Mouse (Mus musculus) megakaryocyte, adult 5-6 weeks (primary cell): Measurements from ENCODE around the gene B3galnt2. TPM values are rescaled to one million over a fixed set of nuclear protein-coding genes. Genes with fewer than 3 reads are reported as not detected.
A peak's percentile ranks its signal among the peaks of the same experiment; 100 is the strongest.

Source experiments
- ATAC-seq: 2 replicates; pipeline ENCODE4 v1.8.0; 2016; ENCODE audit warnings: mild to moderate bottlenecking, inconsistent platforms; ENCODE audit not compliant: poor library complexity, severe bottlenecking
- total RNA-seq, 2 experiments: library from RNA; stranded (forward) in 1 of 2; stranded (reverse) in 1 of 2; fragments of 153-499, 151-499 nt in 1 of 2; fragments of 221-1000, 200-1000 nt in 1 of 2; gene quantifications; 2 replicates each; pipeline versions ENCODE4 v1.2.3 to v1.2.4; 2015 to 2017

Gene B3galnt2
- total RNA-seq (2015) (24.3 and 25.9 TPM in 2 replicates), total RNA-seq (2017) (16.8 and 20.5 TPM in 2 replicates)

DNA sequence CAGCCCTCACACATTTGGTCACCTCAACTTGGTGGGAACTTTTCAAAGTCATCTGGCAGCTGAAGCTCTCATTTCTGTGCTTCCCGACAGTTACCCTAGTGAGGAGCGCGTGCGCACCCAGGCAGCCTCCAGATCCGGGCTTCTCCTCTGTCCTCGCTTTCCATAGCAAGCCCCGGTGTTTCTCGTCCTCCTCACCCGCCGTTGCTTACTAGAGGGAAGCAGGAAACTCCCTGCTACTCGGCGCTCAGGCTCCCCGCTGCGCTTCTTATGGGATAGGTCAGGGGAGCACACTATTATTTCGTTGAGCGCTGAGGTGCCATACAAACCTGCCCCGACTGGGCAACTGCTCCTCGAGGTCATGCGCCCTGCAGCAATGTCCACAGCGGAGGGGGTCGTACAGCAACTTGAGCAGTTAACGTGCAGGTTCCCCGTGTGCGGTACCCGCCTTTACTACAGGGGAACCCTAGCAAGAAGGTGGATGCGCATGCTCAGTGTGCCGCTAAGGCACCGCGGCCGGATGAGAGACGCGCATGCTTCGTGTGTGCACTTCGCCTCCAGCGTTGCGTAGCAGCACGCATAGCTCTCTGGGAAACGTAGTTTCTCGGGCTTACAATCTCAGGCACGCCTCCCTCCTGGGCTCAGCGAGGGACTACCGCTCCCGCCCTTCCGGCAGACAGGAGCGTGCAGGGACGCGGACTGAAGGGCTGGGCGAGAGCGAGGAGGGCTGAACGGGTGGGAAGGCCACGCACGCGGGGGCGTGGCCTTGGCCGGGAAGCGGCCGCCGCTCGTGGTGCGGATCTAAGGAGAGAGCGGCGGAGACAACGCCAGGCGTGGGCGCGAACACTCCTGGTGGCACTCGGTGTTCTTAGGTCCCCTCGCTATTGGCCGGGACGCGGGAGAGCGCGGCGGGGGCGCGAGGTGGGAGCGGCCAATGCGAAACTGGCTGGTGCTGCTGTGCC is at the start of gene B3galnt2:
Gene B3galnt2, plus strand, starts transcription at position 596 of the 959 bp plus-strand sequence.
- ATAC-seq = peak; percentile 92

DNA sequence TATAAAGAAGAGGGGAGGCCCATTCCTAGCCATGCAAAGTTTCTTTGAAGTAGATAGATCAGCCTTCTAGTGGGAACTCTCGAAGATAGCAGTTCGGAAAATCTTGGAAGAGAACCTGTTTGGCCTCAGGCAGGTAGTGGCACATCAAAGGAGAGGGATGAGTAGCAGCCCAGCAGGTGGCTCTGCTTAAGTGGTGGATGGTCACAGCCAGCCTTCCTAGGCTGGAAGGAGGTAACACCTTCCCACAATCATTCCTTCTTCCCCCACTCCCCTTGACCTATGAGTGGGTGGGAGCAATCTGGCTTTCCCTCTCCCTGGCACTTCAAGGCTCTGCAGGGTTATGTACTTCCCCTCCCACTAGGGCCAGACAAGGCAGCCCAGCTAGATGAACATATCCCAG is 42.9 kb upstream of the B3galnt2 start:
- ATAC-seq = no peak

DNA sequence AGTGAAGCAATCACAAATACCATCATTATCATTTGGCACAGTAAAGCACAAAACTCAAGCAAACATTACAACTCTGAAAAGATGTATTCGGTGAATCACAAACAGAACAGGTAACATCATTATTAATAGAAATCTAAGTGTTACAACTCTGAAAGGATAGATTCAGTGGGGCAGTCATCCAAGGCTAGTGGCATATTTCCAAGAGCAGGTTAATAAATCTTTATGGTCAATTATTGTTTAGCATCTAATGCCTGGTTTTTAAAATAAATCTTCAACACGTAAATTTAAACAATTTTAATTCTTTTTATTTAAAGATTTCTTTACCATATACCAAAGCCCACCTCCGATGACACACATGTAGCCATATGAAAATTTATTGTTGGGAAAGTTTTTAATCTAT is 34.9 kb upstream of the B3galnt2 start:
- ATAC-seq = no peak

DNA sequence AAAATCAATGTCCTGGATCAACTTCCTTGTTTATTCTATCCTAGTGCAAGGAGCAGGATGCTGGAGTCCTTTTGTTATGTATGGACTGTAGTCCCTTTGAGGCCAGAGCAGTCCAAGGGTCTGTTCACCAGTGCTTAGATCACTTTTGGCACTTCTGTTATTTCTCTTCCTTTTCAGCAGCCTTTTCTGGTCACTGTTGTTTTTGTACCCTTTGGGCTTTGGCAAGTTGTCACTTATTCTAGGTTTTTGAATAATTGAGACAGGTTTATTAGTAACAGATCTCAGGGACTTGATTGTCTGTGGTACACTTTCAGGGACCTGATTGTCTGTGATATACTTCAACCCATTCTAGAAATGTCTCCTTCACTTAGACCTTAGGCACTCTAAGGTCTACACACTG is 31.7 kb upstream of the B3galnt2 start:
- ATAC-seq = no peak

DNA sequence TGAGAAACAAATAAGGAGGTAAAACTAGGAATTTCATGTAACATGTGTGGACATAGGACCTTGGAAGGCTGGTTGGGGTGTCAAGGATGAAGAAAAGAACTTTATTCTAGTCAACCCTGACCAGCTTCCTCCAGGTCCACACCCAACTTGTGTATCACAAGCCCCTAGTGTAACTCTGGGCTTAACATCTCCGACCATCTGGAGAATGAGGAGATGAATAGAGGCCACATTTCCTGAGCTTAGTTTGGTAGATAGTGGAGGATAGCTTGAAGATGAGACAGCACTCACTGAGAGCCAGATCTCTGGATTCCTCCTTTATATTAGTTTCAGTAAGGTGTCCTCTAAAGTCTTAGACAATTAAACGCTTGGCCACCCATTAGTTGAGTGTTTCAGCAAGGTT is 24.3 kb upstream of the B3galnt2 start:
- no peak for ATAC-seq

DNA sequence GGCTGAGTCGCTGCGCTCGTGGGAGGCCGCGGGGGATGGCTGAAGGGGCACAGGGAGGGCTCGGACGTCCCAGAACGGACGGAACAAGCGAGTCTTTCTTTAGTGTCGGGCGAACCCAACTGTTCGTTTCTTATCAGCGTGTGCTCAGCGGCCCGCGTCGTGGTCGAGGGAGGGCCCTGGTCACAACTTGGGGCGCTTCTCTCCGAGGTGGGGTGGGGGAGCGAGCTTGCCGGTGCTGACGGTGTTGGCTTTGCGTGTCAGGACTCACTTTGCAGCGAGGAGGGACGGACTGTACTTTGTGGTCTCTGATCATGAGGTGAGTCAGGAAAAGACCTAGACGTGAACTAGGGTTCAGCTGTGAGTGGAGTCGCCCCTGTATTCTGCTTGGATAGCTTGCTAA is 662 bp downstream of the B3galnt2 start:
- peak; percentile 8; the same call in 1 of the 2 replicates for ATAC-seq

DNA sequence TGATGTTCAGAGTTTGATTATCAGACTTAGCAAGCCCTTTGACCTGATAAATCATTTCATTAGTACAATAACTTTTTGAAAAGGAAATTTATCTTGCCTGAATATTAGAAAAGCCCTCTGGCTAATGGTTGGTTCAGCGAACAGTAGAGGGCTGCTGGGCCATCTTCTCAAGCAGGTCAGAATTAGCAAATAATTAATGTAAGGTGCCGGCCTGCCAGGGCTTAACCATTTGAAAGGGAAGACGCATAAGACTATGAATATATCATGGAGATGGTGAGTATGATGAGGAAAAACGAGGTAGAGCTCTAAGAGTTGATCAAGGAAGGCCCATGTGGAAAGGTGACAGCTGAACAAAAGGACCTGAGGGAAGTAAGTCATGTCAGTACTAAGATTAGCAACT is 2.4 kb downstream of the B3galnt2 start:
- ATAC-seq = no peak

DNA sequence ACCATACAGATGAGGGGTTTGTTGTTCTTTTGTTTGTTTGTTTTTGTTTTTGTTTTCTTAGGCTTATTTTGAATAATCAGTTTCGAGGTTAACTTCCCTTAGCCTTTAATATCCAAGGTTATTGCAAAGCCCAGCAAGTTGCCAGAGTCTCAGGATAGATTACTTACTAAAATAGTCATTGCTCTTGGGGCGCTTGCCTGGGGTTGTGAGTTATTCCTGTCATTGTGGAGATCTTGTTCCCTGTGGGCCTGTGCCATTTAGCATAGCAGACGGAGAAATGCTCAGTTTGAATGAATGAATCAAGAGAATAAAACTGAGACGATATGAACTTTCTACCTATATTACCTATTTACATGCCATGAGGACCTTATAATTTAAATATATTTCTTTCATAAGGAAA is 5.9 kb downstream of the B3galnt2 start:
- ATAC-seq = no peak

DNA sequence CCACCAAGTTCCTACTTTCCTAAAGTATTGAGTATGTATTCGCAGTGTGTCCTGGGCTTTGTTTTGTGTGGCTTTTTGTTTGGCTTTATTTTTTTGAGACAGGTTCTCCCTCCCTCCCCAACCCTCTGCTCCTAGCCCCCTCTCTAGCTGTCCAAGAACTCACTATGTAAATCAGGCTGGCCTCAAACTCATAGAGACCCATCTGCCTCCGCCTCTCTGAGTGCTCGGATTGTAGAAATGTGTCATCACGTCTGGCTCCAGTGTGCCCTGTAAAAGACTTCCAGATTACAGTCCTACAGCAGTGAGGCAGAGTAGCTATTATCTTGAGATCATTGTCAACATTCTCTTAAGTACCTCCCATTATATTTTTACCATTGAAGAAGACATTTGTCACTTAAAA is 6.8 kb downstream of the B3galnt2 start:
- ATAC-seq = no peak

DNA sequence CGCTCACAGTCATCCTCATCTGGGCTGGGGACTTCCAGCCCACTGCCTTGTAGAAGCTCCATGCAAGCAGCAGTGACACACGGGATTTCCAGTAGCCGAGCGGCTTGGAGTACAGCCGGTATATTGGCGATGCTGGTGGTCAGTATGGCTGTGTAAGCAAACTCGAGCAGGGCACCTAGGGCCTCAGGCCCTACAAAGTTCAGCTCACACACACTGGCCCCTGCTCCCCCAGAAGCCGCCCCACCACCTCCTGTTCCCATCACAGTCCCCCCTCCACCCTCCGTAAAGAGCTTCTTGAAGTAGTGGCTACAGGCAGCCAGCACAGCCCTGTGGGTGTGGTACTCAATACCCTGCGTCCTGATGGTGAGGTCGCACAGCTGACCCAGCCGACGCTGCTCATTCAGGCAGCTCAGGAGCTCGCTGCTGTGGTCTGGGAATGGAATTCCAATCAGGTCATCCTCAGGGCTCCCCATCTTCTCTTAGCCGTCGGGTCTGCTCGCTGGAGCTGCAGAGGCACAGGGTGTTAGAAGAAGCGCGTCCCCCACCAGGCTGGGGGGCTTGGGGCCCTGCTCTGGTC is 11.2 kb downstream of the B3galnt2 start:
- ATAC-seq = no peak

DNA sequence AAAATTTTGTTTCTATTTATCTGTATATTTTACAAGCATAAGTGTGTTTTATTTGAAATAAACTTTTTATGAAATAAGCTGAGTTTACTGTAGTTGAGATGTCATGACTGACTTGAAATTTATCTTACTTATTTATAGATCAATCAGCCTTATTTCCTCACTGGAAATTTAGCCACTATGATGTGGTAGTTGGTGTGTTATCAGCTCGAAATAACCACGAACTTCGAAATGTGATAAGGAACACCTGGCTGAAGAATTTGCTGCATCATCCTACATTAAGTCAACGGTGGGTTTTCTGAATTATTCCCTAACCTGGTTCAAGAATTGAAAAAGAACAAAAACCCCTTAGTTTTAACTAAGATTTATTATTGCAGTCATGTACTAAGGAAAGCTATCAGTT is 11.9 kb downstream of the B3galnt2 start:
- no peak for ATAC-seq

DNA sequence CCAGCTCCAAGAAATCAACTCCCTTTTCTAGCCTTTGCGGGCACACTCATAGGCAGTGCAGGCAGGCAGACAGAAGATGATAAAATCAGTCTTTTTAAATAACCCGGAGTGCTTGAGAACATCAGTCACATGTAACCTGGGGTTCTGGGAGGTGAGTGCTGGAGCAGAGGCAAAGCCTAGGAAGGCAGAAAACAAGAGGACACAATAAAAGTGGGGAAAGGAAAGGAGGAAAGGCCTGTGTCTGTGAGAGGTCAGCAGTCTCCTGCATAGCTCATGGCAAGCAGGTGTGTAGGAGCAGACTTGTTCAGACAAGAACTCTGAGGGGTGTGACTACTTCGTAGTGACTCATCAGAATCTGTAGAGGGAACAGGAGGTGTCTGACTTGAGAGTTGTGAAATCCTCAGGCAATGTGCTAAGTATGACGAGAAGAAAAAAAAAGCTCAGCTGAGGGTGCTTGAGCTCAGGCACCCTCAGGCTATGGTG is 14.4 kb downstream of the B3galnt2 start:
- ATAC-seq = peak; percentile 98

DNA sequence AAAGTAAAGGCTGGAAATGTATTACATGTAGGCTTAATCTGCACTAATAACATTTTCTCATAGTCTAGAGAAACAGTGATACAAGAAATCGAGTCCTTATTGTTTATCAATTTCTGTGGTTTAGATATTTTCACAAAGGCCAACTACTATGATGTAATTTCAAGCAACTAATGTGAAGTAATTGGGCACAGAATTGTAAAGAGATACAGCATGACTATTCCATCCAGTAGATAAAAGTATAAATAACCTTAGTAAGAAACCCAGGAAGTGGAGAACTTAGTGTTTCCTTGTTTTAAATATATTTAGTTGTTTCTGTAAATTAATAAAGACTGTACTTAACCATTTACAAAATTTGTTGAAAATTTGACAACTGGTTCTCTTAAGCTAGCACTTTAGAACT is 15.5 kb downstream of the B3galnt2 start:
- no peak for ATAC-seq

DNA sequence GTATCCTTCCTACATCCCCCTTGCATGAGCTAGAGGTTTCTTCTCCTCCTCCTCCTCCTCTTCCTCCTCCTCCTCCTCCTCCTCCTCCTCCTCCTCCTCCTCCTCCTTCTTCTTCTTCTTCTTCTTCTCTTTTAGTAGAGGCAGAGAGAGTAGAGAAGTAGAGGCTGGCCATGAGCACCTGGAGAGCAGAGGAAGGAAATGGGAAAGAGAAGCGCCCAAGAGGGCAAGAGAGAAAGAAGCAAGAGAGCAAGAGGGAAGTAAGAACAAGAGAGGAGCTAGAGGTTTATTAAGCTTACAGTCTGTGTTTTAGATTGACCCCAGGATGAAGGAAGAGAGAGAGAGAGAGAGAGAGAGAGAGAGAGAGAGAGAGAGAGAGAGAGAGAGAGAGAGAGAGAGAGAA is 27.6 kb downstream of the B3galnt2 start:
- ATAC-seq = 0 out of 2 replicates have a peak, but pooled peaks have one; percentile 56

DNA sequence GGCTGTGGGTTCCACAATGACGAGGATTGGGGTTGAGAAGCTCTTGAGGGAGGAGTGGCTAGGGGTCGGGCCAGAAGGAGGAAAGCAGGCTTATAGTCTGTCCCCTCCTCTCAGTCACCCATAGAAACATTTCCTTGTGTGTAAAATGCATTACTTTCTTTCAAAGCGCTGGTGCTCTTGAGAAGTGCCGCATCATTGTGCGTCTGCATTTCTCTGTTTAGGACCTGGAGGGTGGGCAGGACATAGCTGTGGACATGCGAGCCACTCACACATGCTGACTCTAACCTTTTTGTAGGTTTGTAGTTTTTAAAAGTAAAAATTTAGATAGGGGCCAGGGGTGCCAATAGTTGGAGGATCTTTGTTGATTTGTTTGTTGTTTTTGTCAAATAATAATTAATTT is 29.3 kb downstream of the B3galnt2 start:
- ATAC-seq = no peak

DNA sequence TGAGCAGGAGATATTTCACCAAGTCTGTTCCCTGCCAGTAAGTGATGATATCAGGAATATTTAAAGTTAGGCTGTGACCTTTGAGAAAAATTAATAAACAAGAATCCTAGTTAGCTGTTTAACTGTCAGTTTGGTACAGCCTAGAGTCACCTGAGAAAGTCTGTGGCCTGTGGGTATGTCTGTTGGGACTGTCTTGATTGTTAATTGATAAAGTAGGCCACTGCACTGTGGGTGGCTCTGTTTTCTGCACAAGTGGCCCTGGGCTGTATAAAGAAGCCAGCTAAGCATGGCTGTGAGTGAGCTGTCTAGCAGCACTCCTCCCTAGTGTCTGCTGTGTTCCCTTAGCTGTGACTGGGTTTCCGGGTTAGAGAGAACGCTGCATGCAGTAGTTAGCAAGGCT is 34.9 kb downstream of the B3galnt2 start:
- ATAC-seq = no peak

DNA sequence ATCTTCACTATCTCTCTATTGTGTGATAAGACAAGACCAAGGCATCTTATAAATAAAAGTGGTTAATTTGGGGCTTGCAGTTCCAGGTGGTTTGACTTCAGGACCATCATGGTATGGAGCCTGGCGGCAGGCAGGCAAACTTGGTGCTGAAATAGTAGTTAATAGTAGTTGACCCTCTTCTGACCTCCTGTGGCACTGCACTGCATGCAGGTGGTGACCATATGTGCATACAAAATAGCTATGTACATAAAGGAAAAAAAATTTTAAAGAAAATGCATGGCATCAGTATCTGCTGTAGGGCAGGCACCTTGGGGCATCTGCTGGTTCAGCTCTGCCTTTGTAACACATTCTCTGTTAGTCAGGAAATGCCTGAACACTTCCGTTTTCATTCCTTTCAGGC is 36.1 kb downstream of the B3galnt2 start:
- ATAC-seq = no peak

DNA sequence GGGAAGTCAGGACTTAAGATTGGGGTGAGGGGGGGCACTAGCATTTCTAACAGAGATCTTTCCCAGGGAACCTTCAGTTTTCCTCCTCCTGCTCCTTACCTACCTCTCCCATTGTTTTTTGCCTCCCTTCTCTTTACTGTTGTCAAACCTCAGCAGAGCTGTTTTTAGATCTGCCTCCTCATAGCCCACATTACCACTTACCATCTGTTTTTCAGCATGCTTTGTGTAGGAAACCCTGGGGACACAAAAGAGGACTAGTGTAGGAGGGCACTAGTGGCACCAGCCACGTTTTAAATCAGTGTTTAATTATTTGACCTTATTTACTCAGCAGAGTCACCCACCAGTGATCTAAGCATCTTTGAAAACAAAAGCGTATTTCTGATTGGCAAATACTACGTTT is 38.8 kb downstream of the B3galnt2 start:
- no peak for ATAC-seq

DNA sequence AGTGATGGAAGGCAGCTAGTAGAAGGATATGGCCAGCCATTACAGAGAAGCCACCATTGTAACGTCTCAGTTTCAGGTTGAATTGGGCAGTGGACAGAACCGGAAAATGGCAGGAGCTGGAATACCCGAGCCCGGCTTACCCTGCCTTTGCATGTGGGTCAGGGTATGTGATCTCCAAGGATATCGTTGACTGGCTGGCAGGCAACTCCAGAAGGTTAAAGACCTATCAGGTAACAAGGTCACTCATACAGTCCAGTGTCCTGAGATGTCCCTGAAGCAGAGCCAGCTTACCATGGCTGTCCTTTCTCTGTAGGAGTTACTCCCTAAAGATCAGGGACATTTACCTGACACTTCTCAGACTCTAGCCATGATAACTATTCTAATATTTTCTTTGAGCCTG is 40.8 kb downstream of the B3galnt2 start:
- no peak for ATAC-seq

DNA sequence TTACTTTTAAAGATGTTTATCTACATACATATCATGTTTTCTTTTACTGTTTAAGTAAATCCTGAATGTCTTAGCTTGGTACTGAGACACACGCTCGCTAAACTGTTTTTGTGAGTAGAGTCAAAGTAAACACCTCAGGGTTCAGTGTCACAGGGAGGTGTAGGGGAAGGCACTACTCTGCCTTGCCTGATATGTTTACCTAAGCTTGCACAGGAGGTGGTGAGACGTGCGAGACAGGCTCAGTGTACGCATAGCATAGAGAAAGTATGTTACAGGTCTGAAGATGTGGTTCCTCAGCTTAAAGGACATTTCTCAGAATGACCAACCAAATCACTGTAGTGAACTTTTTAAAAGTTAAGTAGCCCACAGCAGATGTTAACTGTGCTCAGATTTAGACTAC is 43.2 kb downstream of the B3galnt2 start:
- ATAC-seq = no peak

DNA sequence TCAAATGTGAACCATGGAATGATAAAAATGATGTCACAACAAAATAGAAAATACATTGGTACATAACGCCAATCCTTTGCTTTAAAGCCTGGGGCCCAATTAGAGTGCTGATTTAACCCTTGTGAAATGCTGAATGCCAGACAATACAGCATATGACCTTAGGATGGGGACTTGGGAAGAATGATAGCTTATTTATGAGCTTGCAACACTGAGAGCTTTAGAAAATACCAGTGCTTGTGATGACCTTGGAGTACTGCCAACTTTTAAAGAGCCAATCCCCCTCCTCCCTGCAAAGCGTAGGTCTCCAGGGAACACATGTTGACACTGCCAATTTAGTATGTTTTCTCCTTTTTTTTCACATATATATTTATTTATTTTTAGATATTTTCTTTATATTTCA is 48.4 kb downstream of the B3galnt2 start:
- no peak for ATAC-seq

DNA sequence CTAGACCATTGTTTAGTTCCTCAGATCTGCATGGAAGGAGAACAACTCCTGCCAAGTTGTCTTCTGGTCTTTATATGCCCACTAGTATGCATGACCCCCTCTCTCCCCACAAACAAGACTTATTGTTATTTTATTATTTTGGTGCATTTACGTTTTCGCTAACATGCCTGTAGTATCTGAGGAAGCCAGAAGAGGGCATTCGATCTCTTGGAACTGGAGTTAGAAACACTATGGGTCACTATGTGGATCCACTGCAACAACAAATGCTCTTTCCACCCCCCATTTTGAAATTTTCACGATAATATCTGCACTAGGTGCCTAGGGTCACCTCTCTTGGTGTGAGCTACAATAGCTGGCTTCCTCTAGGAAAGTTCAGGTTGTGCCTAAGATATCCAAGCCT is 49.8 kb downstream of the B3galnt2 start:
- ATAC-seq = 0 out of 2 replicates have a peak, but pooled peaks have one; percentile 35
